Mouse (Mus musculus) spleen, adult 2 months (tissue): ENCODE results near the gene 4933428G20Rik. TPM values are rescaled to one million over a fixed set of nuclear protein-coding genes. Genes with fewer than 3 reads are reported as not detected.
A peak's percentile ranks its signal among the peaks of the same experiment; 100 is the strongest.

Experiments used
- DNase-seq, 2 experiments: peaks; one replicate each; pipeline versions ENCODE4 v3.0.0 to v3.0.0-alpha.2; 2012 to 2021; ENCODE audit warnings: low spot score in 2 of 2, low read depth in 1 of 2
- H3K27ac ChIP-seq: fragments of 200-500 bp; 2 replicates; pipeline ENCODE4 v1.5.1; 2012; ENCODE audit warnings: low read length, inconsistent platforms; ENCODE audit not compliant: insufficient read depth
- H3K27me3 ChIP-seq: fragments of 200-500 bp; 2 replicates; pipeline ENCODE4 v1.6.1; 2012; ENCODE audit warnings: mild to moderate bottlenecking, moderate library complexity, low read length, inconsistent platforms; ENCODE audit not compliant: control insufficient read depth, insufficient read depth
- H3K36me3 ChIP-seq: fragments of 200-500 bp; 2 replicates; pipeline ENCODE4 v1.6.1; 2012; ENCODE audit warnings: mild to moderate bottlenecking, low read length, inconsistent platforms; ENCODE audit not compliant: control insufficient read depth, insufficient read depth
- H3K4me1 ChIP-seq: fragments of 200-500 bp; 2 replicates; pipeline ENCODE4 v1.6.1; 2011; ENCODE audit warnings: inconsistent platforms; ENCODE audit not compliant: control insufficient read depth, insufficient read depth, insufficient read length
- H3K4me3 ChIP-seq: fragments of 200-500 bp; 2 replicates; pipeline ENCODE4 v1.5.1; 2011; ENCODE audit warnings: mild to moderate bottlenecking, inconsistent platforms; ENCODE audit not compliant: insufficient read depth, insufficient read length; ENCODE audit errors: extremely low read depth
- CTCF ChIP-seq: fragments of 200-500 bp; IDR thresholded peaks from 2 replicates; pipeline ENCODE4 v1.5.1; 2011; ENCODE audit warnings: mild to moderate bottlenecking, inconsistent platforms; ENCODE audit not compliant: insufficient read depth, insufficient read length, insufficient replicate concordance; ENCODE audit errors: extremely low read depth
- POLR2A ChIP-seq: fragments of 200-500 bp; IDR thresholded peaks from 2 replicates; pipeline ENCODE4 v1.6.1; 2011; ENCODE audit warnings: low read depth, low read length, inconsistent platforms
- whole genome bisulfite sequencing: fragments of 180-500 bp; shearing (Covaris S2); methylation state at CpG from one replicate; pipeline ENCODE4 v1.1.7; 2018; 5-methylcytosine and 5-hydroxymethylcytosine counted together
- polyA plus RNA-seq: library from polyadenylated mRNA; depleted of rRNA; stranded (reverse); fragments of >200 nt; gene quantifications from 2 replicates; pipeline ENCODE4 v1.2.3, GENCODE M21; 2012

Gene 4933428G20Rik
- polyA plus RNA-seq, 1 experiment, result not detected

GRCm38 (mm10) chr11:97489589-97490324 is 10.4 kb downstream of the 4933428G20Rik start:
- no peak overlapping the region for H3K27ac ChIP-seq
- no peaks in the 10 kb centered on the region for H3K4me1 ChIP-seq
- WGBS, result 55% methylated on average over 16 of the region's 16 CpGs
- no peak overlapping the region for H3K4me3 ChIP-seq
- peak; percentile 41 to 72 for DNase-seq
- H3K36me3 ChIP-seq, result no peaks in the 10 kb centered on the region
- no peaks in the 10 kb centered on the region for H3K27me3 ChIP-seq
- peak; percentile 94; the same call in 1 of the 2 replicates for TF ChIP-seq CTCF
- TF ChIP-seq POLR2A, result no peak

- DNase-seq, result peak in 1 of 2 experiments; percentile 57
- Histone ChIP-seq H3K4me3 (no peak overlapping the region), H3K27me3 (no peaks in the 10 kb centered on the region), H3K4me1 (no peaks in the 10 kb centered on the region), H3K36me3 (no peaks in the 10 kb centered on the region), H3K27ac (no peak overlapping the region)
- TF ChIP-seq CTCF (no peak), POLR2A (no peak)
- WGBS, result 29% methylated on average over 3 of the region's 3 CpGs
These were observed 12.5 kb downstream of the 4933428G20Rik start for GRCm38 (mm10) chr11:97487656-97488055.

- WGBS, result 76% methylated on average over 8 of the region's 8 CpGs
- Histone ChIP-seq H3K27ac (no peak overlapping the region), H3K36me3 (no peaks in the 10 kb centered on the region), H3K4me1 (no peaks in the 10 kb centered on the region), H3K4me3 (no peak overlapping the region), H3K27me3 (no peaks in the 10 kb centered on the region)
- no peak for DNase-seq
- no peak for TF ChIP-seq POLR2A
- TF ChIP-seq CTCF, result no peak
These were observed 14.5 kb downstream of the 4933428G20Rik start for GRCm38 (mm10) chr11:97485661-97486060.

GRCm38 (mm10) chr11:97479824-97480223 is 20.3 kb downstream of the 4933428G20Rik start:
- H3K4me1 ChIP-seq, result no peaks in the 10 kb centered on the region
- no peak for DNase-seq
- H3K27ac ChIP-seq, result no peak overlapping the region
- H3K27me3 ChIP-seq, result no peaks in the 10 kb centered on the region
- H3K4me3 ChIP-seq, result no peak overlapping the region
- TF ChIP-seq CTCF, result no peak
- TF ChIP-seq POLR2A, result no peak
- H3K36me3 ChIP-seq, result no peaks in the 10 kb centered on the region
- 75% methylated on average over 8 of the region's 8 CpGs for WGBS

DNA sequence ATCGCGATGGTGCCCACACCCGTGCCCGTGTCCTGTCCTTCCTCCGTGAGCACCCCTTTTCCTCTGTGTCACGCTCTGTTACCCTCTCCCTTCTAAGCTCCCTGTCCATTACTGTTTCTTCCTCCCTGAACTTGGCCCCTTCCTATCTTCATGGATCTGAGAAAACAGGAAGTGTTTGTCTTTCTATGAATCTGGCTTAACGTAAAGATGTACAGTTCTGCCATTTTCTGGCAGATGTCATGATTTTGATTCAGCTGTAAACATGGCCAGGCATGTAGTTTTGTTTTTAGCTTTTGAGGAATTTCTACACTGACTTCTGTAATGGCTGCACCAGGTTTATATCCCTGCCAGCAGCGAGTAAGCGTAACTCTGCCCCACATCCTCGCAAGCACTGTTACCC is 21.1 kb downstream of the 4933428G20Rik start:
- Histone ChIP-seq H3K4me1 (no peaks in the 10 kb centered on the region), H3K27me3 (no peaks in the 10 kb centered on the region), H3K27ac (no peak overlapping the region), H3K4me3 (no peak overlapping the region), H3K36me3 (no peaks in the 10 kb centered on the region)
- TF ChIP-seq POLR2A, result no peak
- TF ChIP-seq CTCF, result no peak
- no peak for DNase-seq
- 77% methylated on average over 10 of the region's 10 CpGs for WGBS

GRCm38 (mm10) chr11:97478345-97478744 is 21.8 kb downstream of the 4933428G20Rik start:
- no peaks in the 10 kb centered on the region for H3K4me1 ChIP-seq
- no peak for DNase-seq
- no peak for TF ChIP-seq CTCF
- TF ChIP-seq POLR2A, result no peak
- H3K4me3 ChIP-seq, result no peak overlapping the region
- H3K27me3 ChIP-seq, result no peaks in the 10 kb centered on the region
- no peaks in the 10 kb centered on the region for H3K36me3 ChIP-seq
- 87% methylated on average over 6 of the region's 6 CpGs for WGBS
- no peak overlapping the region for H3K27ac ChIP-seq

DNA sequence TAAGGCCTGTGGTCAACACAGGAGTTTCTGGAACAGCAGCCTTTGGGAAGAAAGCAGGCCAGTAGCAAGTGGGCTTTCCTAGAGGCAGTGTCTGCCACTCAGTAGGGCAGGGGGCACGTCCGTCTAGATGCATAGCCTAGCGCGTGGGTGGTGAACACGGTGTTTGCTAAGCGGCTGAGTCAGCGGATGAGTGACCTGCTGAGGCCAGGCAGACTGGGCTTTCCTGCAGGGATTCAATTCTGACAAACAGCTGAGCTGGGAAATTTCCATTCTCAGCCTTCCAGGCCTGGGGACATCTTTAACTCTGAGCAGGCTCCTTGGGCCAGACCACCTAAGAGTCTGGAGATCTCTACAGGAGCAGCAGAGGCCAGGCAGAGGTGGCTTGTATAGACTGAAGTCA is 22.7 kb downstream of the 4933428G20Rik start:
- Histone ChIP-seq H3K36me3 (no peaks in the 10 kb centered on the region), H3K4me3 (no peak overlapping the region), H3K27ac (no peak overlapping the region), H3K27me3 (no peaks in the 10 kb centered on the region), H3K4me1 (no peaks in the 10 kb centered on the region)
- 94% methylated on average over 7 of the region's 7 CpGs for WGBS
- TF ChIP-seq POLR2A (no peak), CTCF (no peak)
- DNase-seq, result no peak
